Mouse (Mus musculus) spleen, postnatal 36 days (tissue): ENCODE measurements around the gene Mtr.

ENCODE experiments used
- DNase-seq, 2 experiments: peaks; one replicate each; pipeline ENCODE4 v3.0.0; 2022; ENCODE audit warnings: low spot score in 2 of 2, mixed read lengths in 1 of 2

The Mtr gene

DNA sequence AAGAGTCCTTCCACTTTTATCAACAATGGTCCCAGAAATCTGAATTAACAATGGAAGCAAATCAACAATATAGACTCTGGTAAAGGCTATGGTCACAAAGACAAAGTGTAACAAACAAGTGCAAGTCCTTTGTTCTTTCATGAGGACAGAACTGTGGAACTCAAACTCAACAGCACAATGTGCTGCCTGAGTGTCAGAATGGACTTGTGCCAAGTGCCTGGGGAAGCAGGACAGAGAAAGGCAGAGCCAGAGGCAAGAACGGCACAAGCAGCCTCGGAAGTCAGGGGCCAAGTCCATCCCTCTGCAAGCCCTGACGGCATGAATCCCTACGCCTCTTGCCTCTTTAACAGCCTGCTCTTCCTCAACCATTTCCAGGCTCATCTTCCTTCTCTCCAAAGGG lies 13.9 kb downstream of the Mtr start:
- DNase-seq: no peak

DNA sequence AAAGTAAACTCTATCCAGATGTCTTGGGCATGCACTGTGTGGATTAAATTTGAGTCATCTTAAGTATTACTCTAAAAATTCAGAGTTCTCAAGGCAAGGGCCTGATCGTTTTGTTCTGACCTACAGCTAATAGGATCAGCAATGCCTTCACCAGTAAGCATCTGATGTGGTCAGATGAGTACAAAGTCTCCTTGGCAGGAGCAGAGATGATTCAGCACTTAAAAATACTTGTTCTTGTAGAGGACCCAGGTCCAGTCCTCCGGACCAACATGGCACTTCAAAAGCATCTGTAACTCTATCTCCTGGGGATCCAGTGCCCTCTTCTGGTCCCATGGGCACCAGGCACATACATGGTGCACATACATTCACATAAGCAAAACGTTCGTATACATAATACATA lies 25.8 kb downstream of the Mtr start:
- no peak for DNase-seq

DNA sequence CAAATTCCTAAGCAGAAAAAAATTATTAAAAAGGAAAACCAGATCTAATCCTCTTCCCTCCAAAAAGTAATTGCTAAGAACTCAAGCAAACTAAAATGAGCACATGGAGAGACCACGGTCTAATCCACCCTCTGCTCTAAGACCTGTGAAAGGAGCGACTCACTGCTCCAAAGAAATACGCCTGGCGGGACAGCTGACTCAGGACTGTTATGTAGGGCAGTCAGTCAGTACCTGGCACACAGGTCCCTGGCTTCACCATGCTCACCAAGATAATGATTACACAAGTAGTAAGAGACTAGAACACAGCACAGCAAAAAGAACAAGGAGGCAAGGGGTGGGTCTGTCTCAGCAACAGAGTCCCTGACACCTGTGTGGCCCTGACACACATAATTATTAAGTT lies 29.7 kb downstream of the Mtr start:
- DNase-seq: no peak

DNA sequence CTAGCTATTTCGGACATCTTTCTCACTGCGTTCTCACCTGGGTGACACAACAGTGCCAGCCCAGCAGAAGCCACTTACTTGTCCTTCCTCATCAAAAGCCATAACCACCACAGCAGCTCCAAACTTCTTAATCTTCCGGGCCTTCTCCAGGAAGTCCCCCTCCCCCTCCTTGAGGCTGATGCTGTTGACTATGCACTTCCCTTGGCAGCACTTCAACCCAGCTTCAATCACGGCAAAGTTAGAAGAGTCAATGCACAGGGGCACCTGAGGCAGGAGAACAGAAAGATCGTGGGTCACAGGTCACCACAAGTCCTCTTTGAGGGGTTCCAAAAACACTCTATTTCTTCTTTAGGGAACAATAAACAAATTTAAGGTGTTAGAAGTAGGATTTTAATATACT lies 30.3 kb downstream of the Mtr start:
- DNase-seq: no peak

DNA sequence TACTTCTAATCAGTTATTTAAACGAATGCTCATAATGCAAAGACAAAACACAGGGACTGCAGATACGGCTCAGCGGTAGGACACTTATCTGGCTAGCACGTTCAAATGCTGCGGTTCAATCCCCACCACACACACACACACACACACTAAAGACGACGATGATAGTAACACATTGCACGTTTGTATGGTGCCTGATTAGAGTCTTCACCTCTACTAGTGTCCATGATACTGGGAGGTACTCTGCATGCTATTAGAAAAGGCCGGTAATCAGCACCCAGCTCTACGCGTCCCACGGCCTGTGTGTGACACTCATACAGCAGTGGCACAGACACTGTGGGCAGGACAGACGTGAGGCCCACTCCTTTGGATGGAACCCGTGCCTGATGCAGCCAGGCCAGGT lies 39.3 kb downstream of the Mtr start:
- DNase-seq: no peak

DNA sequence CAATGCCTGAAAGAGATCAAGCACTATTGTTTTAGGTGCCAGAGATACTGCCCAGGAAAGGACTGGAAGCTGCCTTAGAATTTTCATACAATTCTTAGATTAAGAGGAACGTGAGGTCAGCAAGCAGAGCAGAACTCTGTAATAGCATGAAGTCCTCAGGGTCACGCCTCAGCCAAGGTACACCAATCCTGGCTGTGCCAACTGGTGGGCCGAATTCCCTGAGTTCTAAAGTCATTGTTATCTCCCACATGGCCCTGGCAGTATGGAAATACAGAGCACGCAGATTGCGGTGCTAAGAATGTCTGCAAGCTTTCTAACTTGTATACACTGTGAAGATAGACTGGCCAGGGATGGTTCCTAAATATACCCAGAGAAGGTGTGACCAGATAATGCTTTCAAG lies 43.0 kb downstream of the Mtr start:
- DNase-seq: no peak

DNA sequence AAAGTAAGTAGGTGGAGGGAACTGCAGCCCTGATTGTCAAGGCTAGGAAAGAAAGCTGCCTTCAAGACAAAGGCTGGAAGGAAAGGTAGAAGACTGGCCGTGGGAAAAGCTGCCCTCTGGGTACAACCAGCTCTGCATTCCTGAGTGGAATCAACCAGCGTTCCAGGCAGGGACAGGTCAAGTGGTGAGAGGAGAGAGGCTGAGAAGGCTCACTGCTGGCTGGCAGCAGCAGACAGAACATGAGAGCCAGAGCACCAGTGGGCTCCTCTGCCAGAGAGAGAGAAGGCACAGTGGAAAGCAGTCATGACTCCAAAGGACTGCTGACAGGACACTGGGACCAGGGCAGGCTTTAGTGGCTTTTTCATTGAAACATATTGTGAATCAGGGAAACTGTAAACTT lies 46.9 kb downstream of the Mtr start:
- DNase-seq: no peak

DNA sequence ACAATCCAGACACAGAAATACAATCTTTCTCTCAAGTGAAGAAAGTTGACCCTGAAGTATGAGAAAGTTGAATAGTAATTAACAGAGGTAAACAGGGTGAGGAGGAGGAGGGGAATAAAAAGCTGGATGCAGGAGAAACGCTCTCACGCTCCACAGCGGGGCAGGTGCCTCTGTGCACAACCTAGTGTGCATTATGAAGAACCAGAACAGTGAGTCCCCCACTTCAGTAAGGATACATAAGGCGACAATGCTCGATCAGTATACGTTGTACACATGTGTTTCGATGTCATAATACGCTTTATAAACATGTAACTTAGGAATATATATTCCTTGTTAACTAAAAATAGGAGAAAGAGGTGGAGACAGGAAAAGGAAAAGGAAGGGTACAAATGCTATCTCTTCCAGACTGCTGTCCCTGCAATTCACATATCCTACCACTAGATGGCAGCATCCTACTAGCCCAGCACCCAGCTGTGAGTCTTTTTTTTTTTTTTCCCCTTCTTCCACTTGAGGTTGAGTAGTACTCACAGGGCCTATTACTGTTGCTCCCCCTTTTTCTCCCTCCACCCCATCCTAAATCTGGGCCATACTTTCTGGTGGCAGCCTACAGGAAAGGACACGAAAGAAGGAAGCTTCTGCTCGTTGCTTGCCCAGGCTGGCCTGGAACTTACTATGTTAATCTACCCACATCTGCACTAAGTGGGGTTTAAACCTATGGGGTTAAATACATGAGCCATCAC lies 47.7 kb downstream of the Mtr start:
- peak; percentile 15 to 36 for DNase-seq

DNA sequence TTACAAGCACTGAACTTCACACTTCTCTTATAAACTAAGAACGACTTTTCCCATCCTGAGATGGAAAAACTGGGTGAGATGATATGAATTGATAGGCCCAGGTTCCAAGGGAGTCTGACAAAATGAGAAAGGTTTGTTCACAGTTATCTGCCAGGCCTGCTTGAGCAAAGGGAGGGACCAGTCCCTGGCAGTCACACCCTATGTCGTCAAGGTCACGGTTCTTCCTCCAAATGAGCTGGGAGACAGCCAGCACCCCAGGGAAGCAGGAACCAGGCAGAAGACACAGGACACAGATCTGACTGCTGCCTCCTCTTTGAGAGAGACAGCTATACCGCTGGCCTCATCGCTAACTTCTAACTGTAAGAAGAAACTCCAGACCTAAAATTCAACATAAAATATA lies 57.5 kb downstream of the Mtr start:
- DNase-seq: no peak

DNA sequence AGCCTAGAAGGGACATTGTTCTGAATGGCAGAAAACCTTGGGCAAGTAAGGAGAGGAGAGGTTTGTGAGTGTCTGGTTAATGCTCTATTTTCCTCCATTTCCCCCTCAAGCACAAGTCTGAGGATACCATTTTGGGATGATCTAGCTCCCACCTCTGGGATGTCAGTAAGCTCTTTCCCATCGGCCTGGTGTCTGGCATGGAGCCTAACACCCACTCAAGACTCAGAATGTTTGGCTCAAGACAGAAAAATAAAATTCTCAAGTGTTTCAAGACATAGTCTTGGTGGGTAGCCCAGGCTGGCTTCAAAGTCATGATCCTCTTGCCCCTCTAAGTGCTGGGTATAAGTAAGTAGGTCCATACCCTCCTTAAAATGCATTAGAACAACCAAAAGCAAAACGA lies 59.4 kb downstream of the Mtr start:
- no peak for DNase-seq

DNA sequence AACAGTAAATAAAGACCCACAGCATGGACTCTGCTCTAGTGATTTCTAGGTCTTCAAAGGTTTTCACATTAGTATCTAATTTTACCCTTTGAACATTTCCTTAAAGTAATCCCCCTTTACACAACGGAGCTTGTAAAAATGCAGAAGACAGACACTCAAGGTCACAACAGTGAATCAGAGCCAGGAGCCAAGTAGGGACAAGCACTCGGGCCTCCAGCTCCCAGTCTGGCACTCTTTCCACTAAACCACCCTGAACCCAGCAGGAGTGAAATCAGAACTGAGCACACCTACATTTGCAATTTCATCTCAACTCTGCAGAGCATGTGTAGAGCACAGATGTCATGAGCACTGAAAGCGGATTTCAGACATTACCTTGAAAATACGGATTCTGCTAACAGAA lies 61.1 kb downstream of the Mtr start:
- no peak for DNase-seq

DNA sequence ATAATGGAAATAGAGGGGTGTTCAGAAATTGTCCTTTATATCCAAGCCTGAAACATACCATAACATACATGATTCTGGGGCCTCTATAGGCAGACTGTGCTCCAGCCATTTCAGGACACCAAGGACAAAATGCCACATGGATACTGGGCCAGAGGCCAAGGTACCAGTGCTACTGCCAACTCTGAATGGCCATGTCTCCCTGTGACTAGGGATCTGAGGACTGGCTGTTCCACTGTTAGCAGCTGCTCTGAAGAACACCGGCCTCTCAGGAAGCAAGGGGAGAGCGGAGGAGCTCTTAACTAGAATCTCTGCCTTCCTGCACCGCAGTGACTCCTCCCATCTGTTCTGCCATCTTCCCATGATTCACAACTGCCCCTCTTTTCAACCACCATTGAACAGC lies 61.9 kb downstream of the Mtr start:
- DNase-seq: no peak

DNA sequence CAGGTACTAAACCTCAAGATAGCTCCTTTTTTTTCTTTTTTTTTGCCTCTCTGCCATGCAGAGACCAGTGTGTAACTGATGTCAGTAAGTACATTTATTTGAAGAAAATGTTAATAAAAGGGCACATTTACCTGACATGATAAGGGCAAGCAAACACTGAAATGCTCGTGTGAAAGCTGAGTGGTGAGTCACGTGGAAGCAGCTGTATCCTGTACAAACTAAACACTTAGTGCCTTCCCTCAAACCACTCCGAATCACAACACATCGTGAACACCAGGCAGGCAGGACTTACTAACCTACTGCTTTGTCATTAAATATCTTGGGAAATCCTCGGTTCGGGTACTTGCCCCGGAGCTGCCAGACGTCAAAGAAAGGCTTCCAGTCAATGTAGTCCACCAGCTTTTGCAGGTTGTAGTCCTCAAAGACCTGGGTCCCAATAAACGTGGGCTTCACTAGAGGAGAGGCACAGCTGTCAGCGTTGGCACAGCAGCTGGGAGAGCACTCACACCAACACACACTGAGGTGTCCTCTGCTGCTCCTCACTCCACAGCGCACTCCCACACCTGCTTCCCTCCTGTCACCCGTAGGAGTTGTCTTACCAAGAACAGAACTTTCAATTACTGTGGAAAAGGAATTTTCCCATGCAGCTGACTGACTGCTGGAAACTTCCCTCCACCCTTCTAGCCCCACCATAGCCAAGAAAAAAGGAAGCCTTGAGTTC lies 62.8 kb downstream of the Mtr start:
- DNase-seq: no peak

DNA sequence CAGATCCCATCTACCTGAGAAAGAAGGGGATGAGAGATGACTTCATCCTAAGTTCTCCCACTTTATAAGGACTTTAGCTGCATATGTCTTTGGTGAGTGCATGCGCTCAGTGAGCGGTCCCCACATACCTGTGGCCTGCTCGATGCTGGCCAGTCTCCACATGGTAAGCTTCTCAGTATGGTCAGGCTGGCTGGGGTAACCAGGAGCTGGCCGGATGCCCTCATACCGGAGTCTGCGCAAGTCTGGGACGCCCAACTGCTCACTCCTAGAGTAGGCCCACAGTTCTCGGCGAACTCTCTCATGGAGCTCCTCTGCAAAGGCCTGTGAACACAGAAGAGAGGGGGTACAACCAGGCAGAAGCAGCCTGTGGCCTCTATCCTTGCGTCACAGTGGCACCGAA lies 68.7 kb downstream of the Mtr start:
- DNase-seq: no peak

DNA sequence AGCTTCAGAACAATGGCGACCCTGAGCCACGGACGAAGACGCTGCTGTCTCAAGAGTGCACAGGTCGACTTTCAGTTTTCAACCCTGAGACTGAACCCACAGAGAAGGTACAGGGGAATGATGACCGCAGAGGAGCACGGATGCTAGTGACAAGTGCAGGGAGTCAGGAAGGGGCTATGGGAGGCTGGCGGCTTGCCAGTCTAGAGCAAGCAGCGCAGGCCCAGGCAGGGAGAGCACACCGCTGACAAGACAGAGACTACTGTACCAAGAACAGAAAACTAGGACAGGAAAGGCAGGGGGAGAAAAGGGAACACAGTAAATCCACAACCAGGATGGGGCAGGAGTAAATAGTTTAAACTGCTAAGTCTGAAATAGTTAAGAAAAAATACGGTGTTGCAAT lies 69.1 kb downstream of the Mtr start:
- no peak for DNase-seq

DNA sequence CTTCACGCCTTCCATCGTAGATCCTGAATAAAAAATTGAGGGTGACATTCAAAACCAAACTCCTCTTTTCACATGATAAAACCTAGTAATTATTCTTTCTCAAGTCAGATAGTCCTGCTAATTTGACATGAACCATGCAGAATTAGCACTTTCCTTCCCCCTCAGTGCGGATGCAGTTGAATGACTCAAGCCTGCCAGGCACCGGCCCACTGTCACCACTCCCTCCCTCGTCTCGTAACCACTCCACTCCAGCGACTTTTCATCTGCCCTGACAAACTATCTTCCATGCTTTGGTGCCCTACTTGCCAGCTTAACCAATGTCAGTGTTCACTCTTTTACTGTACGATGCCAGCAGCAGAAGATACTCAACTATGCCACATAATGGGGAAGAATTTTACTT lies 78.4 kb downstream of the Mtr start:
- no peak for DNase-seq

DNA sequence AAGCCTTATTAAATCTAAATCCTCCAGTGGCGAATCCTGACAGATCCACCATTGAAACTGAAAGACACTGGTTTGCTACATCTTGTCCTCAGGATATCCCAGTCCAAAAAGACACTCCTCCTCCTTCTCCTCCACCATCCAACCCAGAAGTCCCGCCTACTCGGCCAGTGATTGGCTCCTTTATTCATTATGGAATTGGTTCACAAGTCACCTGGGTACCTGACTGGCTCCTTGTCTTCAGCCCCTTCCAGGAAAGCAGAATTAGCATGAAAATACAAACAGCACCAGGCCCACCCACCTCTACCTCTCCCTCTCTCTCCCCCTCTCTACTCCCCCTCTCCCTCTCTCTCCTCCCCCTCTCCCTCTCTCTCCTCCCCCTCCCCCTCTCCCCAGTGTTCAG lies 81.2 kb downstream of the Mtr start:
- DNase-seq: no peak

DNA sequence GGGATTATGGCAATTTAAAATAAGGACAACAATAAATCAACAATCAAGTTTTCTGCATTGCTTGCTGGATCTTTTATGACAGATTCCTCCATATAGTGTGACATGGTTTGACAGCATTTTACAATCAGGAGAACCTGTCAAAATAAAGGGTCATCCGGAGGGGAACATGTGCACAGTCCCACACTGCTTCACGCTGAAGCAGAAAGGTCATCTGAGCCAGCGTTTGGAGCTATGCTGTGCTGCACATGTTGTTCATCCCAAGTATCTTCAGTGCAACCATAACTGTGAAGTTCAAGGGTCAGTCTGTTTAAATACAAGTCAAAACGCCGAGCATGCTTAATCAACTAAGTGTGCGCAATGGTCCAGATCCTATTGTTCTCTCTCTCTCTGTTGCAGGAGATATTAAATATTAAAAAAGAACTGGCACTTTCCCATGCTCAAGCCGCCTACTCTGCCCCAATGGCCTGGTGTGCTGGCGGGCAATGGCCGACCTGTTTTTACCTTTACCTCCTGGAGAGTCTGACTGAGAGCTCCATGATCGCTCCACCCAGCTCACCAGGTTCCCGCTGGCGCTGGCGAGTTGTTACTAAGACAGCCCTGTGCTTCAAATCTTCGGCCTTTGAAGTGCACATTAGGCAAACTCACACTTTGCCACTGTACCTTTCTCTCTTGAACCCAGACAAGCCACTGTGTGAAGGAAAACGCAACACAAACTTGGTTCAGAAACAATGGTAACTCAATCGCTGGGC lies 81.8 kb downstream of the Mtr start:
- no peak for DNase-seq

DNA sequence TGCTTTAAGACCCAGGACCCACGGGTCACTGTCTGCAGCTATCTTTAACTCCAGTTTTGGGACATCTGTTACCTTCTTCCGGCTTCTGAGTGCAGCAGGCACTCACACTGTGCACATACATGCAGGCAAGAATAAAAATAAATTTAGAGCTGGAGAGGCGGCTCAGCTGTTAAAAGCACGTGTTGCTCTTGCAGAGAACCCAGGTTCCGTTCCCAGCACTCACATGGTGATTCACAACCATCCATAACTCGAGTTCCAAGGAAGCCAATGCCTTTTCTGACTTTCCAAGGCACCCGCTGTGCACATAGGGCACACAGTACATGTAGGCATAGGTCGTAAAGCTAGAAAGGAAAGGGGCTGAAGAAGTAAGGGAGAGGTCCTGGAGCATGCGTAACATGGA lies 90.6 kb downstream of the Mtr start:
- no peak for DNase-seq

DNA sequence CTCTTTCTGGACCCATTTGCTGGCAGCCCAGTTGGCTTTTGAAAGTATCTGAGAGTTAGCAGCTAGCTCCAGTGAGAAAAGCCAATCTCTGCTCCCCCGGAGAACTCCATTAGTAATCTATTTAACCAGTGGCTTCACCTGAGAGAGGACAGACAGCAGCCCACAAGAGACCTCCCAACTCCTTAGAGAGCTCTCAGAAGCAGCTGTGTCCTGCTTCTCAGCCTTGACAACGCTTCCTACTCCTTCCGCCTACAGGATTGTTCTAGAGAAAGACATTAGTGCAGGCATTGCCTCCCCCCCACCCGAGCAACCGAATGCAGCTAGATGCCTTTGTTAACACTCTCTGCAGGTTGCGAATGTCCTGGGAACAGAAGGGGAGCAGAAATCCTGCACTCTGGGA lies 91.5 kb downstream of the Mtr start:
- no peak for DNase-seq

DNA sequence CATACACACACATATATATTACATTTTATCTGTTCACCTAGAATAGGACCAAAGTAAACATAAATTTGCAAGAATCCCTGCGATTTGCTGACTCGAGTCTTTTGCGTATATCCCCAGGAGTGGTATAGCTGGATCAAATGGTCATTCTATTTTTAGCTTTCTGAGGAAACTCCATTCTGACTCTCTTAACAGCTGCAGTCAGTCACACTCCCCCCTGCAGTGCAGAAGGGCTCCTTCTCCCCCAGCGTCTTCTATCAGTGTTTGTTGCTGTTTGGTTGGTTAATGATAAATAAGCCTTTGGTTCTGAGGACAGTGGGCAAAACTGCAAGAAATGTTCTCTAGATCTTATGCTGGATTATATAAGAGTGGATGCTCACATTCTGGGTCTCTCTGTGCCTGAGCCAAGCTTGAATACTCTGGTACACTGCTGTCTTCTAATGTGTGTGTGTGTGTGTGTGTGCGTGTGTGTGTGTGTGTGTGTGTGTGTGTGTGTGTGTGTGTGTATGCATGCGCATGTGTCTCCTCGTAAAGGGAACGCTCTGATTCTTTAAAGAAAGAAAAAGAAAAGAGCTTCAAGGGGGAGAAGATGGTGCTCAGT lies 92.4 kb downstream of the Mtr start:
- DNase-seq: no peak

DNA sequence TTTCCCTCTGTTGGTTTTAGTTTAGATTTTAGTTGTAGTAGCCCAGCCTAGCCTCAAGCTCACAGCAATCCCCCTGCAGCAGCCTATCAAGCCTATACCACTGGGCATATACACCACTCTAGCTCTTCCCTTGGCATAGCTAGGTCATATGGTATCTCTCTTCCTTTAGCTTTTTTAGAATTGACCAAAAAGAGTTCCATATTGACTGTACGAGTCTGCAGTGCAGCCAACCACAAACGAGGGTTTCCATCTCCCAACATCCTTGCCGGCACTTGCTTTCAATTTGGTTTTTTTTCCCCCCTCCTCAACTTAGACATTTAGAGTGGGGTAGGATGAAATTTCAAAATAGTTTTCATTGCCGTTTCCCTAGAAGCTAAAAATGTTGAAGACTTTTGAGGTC lies 95.5 kb downstream of the Mtr start:
- DNase-seq: no peak

DNA sequence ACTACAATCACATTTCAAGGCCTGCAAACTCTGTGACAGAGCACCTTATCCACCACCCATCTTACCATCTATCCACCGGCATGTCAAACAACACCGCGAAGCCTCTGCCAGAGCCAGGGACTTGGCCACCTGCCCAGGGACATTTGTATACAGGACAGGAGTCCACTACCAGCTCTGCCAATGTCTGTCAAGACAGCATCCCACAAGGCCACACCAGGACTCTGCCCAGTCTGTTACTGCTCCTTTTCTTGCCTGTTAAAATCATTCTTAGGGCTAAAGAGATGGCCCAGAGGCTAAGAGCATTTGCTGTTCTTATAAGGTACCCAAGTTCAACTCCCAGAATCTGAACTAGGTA lies 97.8 kb downstream of the Mtr start:
- DNase-seq: no peak
